Mouse (Mus musculus) mouse trophoblast stem cell (cell line): Measurements from ENCODE around the gene Erp29.
"Not testable (repeated sequence)": the region's sequence is repeated elsewhere in the genome, so short reads cannot be mapped to it uniquely, and the experiment has no call there.

ENCODE experiments used
- in situ Hi-C, 2 experiments: fragments of 300-500 bp; cut with MseI, MboI; formaldehyde crosslinking; loops; 2 replicates in 1 of 2; 3 replicates in 1 of 2; pipeline ENCODE4 v1.15.1; 2025

Gene Erp29

DNA sequence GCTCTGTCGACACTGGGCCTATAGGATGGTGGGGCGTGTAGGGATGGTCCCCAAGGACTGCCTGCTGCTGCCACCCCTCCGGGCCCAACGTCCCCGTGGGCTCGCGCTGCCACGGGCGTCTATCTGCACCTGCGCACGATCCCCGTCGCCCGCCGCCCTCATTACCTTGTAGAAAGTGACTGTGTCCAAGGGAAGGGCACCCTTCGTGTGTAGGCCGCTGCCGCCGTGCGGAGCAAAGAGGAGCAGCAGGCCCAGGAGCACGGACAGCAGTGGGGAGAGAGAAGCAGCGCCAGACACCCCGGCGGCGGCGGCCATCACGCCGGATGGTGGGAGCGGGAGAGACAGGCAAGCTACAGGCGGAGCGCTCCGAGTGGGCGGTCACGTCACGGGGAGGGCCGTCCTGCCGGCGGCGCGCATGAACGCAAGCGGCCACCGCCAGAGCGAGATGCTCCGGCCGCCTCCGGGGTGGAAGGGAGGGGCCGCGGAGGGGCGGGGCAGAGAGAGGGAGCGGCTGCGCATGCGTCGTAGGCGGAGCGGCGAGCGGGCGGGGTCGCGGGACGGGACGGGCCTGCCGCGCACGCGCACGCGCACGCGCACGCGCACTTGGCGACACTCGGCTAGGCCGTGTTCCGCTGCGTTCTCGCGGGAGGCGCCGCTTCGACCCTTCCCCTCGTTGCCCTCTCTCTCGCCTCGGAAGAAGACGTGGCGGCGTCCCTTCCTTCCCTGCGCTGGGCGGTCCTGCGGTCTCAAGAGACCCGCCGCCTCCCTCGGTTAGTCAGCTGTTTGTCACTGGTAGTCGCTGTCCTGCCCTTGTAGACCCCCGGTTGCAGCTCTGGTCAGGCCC, at the start of gene Erp29:
Gene Erp29 (minus strand): TSS at position 481 of the 844 bp plus-strand sequence.
- in situ Hi-C loops: no loop called here

DNA sequence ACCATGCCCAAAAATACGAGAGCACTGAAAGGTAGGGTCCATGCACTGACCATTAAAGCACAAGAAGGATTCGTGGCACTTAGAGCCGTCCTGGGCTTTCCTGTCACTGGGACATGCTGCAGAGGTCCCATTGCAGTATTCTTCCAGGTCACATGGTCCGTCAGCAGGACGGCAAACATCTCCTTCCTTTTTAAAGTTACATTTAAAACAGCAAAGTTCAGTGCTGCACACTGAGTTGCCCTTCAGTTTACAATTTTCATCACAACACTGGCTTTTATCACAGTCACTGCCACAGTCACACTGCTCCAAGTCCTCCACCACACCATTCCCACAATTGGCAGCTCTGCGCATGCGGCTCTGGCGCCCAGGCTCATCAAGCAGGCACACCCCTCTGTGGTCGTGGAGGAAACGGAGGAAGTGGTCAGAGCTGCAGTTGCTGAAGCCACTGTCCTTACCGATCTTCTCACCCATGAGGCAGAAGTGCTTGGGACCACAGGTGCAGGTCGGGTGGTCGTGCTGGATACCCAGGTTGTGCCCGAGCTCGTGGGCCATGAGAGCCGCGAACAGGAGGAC, 49.2 kb upstream of the Erp29 start:
- in situ Hi-C loops: not testable (repeated sequence)

DNA sequence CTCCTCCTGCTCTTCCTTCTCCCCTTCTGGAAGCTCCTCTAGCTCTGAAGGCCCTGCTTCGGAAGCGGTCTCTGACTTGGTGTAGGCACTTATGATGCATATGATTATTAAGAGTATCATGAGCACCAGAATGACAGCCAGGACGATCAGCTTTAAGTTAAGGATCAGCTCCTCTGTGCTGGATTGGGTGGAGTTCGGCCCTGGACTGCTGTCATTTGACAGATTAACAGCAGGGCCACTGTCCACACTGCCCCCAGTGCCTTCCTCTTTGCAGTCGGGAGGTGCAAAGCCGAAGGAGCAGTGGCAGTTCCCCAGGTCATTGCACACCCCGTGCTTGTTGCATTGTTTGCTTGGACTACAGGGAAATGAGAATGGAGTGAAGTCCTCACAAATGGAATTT, 48.4 kb upstream of the Erp29 start:
- in situ Hi-C loops: no loop called here

DNA sequence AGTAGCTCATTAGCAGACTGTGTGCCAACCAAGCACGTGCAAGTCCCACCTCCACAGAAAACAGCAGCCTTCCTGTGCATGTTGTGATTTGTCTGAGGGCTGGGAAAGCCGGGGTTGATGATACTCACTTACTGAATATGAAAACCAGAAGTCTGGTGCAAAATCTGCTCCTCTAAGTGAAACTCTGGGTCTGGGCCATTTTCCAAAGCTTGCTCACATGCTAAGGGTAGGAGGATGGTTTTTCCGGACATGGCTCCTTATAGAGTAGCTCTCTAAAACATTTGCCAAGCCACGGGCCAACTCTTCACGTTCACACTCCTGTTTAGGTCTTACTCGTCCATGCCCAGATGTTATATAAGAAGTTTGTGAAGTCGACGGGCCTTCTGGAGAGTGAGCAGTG, 41.0 kb upstream of the Erp29 start:
- in situ Hi-C loops: no loop called here

DNA sequence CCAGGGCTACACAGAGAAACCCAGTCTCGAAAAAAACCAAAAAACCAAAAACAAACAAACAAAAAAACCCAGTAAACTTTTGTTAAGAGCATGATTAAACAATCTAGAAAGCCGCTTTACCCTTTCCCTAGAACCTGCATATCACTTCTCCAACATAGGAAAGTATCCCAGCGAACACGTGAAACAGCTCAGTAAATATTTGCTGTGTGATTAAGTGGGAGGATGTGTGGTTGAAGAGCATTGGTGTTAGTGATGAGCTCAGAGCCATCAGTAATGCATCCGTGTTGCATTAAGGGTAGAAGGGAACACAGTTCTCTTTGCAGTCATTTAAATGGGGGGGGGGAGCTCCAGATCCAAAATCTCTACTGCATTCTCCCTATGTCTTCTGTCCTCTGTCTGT, 32.5 kb upstream of the Erp29 start:
- in situ Hi-C loops: no loop called here

DNA sequence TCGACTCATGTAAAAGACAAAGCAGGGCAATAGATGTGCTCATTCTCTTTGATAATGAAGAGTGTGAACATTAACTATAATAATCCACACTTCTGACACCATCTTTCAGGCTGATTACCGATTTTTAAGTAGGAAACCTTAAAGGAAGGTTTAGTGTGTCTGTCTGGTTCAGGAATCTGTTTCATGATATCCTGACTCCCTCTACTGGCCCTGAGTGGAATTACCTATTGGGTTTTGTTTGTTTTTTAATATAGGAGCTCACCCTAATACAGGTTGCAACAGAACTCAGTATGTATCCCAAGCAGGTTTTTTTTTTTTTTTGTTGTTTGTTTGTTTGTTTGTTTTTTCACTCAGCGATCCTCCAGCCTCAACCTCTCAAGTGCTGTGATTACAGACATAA, 25.4 kb upstream of the Erp29 start:
- in situ Hi-C loops: no loop called here

DNA sequence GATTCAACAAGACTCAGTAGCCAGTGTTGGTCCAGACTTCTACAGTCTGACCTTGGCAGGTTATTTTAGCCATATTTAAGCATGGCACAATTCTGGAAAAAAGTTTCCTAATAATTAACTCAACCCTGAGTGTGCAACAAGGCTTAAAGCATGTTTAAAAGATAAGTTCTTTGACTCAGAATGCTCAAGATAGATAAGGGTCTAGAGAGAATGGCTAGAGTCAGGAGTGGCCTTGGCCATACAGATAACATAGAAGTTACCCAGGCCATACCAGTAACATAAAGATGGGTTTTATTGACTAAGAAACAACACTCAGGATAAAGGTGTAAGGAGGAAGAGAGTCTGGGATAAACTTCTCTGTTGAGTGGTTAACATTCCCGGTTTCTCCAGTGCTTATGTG, 23.7 kb upstream of the Erp29 start:
- in situ Hi-C loops: no loop called here

DNA sequence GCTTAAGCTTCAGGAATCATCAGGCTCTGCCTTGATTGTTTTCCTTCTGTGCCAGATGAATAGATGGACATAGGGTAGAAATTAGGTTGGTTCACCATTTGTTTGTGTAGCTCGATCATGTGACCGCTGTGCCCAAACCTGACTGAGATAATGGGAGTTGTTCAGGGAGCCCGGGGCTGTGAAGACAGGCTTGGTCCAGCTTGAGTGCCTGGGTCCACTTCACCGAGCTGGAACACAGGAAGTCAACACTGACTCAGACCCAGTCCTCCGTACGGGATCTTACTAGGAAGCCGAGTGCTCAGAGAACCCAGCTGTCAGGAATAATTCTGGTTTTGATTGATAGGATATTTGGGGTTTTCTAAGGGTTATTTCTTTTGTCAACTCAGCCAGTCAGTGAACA, 22.3 kb upstream of the Erp29 start:
- in situ Hi-C loops: no loop called here

DNA sequence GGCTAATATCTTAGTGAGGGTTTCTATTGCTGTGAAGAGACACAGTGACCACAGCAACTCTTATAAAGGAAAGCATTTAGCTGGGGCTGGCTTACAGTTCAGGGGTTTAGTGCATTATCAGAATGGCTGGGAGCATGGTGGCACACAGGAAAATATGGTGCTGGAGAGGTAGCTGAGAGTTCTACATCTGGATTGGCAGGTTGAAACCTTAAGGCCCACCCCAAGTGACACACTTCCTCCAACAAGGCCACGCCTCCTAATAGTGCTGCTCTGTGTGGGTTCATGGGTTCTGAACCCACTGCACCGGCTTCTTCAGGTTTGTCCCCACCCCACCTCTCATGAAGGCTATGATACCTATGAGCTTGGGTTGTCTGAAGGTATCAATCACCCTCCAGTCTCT, 20.1 kb upstream of the Erp29 start:
- in situ Hi-C loops: no loop called here

DNA sequence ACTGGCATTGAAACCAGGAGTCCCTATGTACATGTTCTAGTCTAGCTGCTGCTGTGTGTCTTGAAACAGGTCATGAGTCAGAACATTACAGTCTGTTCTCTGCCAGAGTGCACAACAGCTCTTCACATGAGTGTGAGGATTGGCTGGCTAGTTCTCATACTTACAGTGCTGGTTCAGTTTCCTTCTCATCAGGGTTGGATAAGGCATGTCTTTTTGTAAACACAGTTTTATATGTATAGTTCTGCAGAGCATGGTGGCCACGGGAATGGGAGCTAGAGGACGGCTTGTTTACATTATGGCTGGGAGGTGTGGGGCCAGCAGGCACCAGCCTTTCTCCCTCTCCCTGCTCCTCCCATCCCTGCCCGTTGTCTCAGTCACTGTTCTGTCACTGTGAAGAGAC, 17.3 kb upstream of the Erp29 start:
- in situ Hi-C loops: no loop called here

DNA sequence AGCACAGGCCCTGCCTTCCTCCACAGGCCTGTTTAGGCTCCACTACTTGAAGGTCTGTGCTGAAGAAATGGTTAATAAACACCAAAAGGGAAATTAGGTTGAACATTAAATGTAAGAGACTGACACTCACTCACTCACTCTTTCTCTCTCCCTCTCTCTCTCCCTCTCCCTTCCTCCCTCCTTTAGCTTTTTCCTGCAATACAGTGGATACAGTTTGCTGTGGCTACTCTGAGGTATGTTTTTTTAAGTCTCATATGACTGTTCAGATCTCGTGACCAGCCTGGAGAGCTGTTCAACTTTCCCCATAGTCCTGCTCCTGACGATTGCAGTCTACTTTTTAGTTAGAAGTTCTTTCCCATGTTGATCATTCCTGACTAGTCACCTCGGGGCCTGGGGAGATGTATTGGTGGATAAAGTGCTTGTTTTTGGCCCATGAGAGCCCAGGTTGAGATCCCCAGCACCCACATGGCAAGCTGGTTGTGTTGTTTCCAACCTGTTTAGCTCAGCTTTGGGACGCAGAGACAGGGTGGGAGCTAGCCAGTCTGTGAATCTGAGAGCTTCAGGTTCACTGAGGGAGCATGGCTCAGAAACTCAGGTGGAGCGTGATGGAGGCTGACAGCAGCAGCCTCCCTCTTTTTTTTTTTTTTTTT, 11.4 kb upstream of the Erp29 start:
- in situ Hi-C loops: no loop called here

DNA sequence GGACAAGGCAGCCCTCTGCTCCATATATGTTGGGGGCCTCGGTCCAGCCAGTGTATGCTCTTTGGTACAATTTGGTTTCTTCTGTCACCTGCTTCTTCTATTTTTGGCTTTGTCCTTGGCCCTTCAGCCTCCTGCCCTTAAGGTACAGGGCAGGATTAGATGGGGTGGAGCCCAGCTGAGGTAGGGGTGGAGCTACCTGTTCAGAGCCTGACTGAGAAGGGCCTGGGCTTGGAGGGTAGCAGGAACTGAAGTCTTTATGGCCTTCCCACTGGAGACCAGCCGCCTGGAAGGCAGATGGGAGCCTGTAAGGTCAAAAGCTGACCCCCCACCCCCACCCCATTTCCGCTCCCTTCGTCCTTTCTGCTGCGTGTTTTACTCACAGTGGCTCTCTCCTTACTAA, 10.7 kb upstream of the Erp29 start:
- in situ Hi-C loops: no loop called here

DNA sequence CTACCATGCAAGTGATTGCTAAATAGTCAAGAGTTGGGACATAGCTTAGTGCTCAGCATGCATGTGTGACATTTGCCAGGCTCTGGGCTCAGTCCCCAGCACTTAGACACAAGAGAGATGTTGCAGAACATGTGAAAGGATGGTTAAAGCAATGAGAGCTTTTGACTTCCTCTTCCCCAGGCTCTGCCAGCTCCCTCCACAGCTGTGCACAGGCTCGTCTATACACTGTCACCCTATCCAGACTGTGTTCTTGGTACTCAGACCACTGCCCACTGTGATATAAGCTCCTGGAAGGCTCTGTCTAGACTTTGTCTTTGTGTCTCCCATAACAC, 9.8 kb upstream of the Erp29 start:
- in situ Hi-C loops: no loop called here

DNA sequence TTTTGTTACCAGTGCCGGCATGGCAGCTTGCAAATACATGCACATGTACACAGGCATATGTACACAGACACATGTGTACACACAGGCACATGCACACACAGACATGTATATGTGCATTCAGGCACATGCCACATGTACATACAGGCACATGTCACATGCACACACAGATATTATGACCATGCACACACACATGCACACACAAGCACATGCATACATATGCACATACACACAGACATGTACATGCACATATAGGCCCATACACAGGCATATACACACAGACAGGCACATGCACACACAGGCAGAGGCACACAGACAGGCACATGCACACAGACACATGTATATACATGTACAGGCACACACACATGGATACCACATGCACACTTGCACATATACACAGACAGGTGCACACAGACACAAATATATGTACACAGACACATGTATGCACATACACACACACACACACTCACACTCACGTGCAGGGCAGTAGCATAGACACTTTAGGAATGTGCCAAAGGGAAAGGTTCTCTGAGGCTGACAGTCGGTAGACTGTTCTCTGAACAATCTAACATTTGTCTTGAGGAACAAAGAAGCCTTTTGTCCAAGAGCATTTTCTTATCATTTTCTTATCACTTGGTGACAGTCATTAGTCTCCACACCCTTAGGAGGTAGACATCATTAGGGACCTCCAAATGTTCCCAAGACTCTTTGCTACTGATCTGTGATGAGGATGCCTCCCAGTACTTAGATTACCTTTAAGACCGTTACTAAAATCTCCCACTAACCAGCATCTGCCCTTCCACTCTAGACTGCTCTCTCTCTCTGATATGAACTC, 9.2 kb upstream of the Erp29 start:
- in situ Hi-C loops: no loop called here

DNA sequence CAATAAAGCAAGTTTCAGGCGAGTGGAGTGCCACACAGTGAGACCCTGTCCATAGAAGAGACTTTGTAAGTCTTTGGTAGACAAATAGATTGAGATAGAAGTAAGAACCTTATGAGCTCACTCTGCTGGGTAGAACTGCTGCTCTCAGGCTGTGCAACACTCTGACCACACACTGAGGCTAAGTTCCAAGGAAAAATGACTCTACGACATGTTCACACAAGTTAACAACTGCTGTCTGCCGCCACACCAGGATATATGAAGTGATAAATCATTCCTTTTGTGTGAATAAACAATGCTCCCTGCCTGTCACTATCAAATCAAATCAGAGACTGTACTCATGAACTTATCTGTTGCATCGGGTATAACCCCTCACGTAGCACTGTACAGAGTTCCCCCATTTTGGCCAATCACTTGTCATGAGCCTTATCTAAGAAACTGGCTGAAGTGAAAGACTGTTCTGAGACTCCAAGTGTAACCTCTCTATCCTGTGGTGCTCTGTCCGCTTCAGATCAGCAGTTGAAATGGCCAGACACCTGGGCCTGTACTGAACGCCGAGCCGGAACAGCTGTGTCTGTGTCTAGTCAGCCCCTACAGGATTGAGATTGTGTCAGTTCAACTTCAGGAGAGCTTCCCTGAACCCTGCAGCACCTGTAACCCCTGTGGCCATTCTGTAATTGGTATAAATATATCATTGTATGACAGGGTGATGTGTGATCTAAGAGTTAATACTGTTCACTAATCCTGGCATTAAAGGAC, 3.4 kb upstream of the Erp29 start:
- in situ Hi-C loops: no loop called here

DNA sequence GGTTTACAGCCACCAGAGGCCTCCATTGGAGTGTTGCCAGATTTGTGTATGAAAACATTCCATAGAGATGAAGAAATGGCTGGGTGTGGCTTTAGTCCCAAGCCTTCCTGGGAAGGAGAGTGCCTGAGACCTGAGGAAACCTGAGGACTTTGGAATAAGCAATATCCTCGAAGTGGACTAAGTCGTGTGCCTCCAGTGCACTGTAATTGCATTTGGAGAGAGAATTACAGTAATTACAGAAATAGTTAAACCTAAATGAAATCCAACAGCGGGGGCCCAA, 2.1 kb upstream of the Erp29 start:
- in situ Hi-C loops: no loop called here

DNA sequence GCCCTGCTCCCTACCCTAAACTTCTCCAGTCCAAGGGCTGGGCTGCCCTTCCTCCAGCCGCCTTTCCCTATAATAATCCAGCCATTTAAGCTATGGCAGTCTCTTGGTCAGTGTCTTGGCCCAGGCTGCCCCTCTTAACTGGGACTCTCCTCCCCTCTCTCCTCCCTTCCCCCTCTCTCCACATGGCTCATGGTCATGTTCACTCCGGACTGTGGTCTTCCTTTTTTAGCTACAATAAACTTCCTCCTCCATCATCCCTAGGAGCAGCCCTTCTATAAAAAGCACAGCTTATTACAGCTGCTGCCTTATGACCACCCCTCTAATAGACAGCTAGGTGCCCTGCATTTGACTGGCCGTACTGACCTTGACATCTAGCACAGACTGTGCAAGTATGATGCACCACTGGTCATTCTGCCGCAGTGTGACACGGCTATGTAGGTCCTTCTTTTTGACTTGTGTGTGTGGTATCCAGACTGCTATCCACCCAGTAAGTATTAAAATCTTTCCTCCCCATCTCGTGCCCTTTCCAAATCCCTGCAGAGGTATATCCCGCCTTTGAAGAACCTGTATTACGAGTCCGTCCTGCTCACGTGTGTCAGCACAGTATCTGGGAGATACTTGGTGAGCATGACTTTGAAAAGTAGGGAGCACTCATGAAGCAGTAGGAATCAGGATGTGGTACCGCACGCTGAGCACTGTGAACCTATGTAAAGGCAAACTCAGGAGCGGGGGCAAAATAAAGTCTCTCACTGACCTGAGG, 1.6 kb upstream of the Erp29 start:
- in situ Hi-C loops: no loop called here

DNA sequence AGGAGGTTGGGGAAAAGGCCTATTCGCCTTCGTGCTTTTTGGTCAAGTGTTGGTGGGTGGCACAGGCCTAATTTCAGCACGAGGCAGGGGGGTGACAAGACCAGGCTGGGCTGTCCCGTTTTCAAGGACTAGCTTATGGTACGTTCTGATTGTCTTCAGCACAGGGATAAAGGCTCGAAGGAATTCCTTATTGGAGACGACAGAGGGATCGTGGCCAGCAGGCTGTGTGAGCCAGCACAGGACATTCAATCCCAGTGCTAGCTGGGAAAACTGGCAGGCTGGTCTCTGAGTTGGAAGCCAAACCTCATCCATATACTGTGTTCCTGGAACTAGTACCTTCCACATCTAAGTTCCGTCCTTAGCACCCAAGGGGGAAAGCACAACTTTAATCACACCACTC, 600 bp upstream of the Erp29 start:
- in situ Hi-C loops: no loop called here

DNA sequence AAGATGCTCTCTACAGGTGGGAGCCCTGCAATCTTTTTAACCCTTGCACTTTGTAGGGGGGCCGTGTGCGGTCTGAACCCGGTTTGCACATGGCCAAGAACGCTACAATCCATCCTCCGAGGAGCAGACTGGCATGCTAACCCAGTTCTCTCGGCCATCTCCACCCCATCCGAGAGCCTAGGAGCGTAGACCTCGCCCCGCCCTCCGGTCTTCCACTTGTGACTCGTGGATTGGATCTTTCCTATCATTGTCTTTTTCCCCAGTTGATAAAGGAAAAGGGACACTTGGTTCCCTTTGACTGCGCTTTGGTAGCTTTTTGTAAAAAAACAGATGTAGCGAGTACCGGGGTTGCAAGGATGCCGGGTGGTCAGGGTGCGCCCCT, 671 bp downstream of the Erp29 start, which contains the start of gene Tmem116:
Gene Tmem116 (plus strand): TSS at position 250 of the 382 bp plus-strand sequence.
- in situ Hi-C loops: no loop called here

DNA sequence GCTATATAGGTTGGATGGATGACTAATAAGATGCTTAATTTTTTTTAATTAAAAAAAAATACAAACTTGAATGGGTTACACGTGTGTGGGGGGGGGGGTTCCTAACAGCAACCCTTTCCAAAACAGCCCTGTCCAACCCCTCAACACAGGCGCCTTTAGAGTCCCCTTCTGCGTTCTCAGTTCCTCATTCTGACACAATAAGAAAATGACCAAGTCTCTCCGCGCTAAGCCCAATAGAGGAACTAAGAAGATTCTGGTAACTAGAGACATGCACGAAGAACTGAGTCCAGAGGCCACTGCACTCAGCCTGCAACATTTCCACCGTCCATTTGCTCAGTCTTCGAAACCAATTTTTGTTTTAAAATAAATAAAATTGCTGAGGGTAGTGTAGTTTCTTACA, 1.1 kb downstream of the Erp29 start:
- in situ Hi-C loops: no loop called here

DNA sequence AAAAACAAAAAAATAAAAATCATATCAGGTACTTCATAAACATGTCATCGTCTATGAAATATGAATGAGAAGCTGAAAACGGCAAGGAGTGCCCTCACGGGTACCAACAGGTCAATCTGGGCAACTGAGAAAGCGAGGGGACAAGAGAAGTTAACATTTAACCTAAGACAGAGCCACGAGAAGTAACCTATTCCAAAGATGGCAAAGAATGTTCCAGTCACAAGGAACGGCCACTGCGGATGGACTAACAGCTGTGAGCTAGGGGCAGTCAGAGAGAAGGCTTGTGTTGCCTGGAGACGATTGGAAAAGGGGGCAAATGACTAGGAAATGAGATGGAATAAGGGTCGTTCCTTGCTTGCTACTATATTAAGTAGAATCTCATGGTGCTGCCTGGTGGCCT, 1.8 kb downstream of the Erp29 start:
- in situ Hi-C loops: no loop called here
